Mouse (Mus musculus): ENCODE measurements around the gene Col6a5.

DNA sequence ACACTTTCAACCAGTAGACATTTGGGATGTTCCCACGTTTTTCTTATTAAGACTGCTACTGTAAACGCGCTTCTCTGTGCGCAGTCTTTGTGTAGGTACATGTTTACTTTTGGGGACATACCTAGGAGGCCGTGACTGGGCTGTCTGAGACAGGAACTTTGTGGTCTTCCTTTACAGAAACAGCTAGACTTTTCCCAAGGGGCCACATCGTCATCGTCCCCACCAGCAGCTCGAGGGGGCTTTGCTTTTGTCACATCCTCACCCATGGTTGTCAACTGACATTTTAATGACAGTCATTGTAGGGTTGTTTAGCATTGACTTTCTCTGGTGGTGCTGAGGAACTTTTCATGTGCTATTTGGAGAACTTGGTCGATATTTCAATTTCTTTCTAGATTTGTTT lies 129.2 kb downstream of the Col6a5 start:
- TF ChIP-seq POLR2A (IDR thresholded peaks at IDR 0.05; ENCODE audit: borderline replicate concordance, insufficient read depth, low read length) (no peak), CTCF (IDR thresholded peaks at IDR 0.05; ENCODE audit: borderline replicate concordance, insufficient read depth, low read depth, low read length) (no peak)
